Mouse (Mus musculus): ENCODE data around the gene Zfp580.

- TF ChIP-seq POLR2A (IDR thresholded peaks at IDR 0.05; ENCODE audit: insufficient read depth, low read length) (no peak), CTCF (IDR thresholded peaks at IDR 0.05; ENCODE audit: low read depth, low read length) (no peak), EP300 (IDR thresholded peaks at IDR 0.05; ENCODE audit: insufficient read depth, low read depth, low read length) (no peak)
Observed at GRCm38 (mm10) chr7:5038940-5039339, 12.4 kb upstream of the Zfp580 start.
